Mouse (Mus musculus) central nervous system, embryonic 18 days (tissue): ENCODE results near the gene Zfp239. TPM values are rescaled to one million over a fixed set of nuclear protein-coding genes. Genes with fewer than 3 reads are reported as not detected.

Experiments used
- polyA plus RNA-seq: library from polyadenylated mRNA; depleted of rRNA; stranded (reverse); fragments of >200 nt; gene quantifications from 2 replicates; pipeline ENCODE4 v1.2.3, GENCODE M21; 2012; rRNA removed

Zfp239 gene
- polyA plus RNA-seq, result 12.9 and 14.8 TPM in 2 replicates

DNA sequence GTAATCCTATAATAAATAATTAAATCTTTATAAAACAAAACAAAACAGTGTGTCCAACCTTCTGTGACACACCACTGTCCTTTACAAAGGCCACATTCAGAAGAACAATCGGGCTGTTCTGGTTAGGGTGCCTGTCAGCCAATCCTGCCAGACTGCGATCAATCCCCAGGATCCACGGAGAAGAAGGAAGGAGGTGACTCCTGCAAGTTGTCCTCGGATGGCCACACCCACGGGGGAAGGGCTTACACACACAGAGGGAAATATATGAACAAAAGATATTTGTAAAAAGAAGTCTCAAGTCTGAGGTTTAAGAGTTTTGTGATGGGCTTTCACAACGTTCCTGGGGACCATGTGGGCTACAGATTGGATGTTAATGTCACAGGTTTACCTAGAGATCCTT, at the start of gene Zfp239:
Gene Zfp239, plus strand, starts transcription at position 253 of the 400 bp plus-strand sequence.

GRCm38 (mm10) chr6:117840686-117841510, 21.0 kb upstream of the Zfp239 start, which contains the start of gene Zfp637:
Zfp637 (plus strand) TSS chr6:117841180.

DNA sequence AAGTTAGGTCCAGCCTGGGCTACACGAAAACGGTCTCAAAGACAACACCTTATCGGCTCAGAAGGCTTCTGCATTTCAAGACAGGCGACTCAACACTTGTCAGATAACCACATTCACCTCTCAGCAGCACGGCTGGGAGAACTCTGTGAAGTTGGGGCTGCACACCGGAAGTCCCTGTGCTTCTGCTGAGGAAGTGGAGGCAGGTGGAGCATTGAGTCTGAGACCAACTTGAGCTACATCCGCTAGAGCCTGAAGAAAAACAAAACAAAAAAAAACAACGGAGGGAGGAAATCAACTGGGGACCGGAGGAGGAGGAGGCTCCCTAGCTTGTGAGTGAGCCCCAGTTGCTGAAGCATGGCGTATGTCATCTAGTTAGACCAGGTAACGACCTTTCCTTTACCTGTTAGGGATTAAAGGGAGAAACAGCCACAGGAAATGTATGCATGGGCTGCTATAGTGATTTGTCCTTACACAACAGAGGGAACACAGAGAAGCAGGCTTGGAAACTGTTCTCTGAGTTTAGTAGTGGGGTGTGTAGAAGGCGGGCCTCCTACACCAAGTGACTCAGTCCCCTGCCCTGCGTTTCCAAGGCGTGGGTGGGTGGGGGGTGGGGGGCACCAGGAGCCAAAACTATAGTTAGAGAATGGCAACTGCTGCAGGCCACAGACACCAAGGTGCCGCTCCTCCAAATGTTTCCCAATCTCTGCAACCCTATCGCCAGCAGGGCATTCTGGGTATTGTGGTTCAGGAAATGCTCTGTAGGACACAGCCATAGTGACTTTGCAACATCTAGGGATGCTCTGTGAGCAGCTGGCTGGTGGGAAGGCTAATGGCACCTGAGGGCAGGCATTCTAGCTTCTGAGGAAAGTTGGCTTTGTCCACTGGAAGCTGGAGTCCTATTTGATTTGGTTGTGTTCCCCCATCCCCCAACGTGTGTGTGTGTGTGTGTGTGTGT, 38.5 kb downstream of the Zfp239 start, which contains the start of gene Hnrnpf:
Gene Hnrnpf, plus strand, starts transcription at position 199 of the 955 bp plus-strand sequence.

Other genes with a start within 250 kb of the Zfp239 start
- gene Zfp637, start 20.9 kb upstream of the Zfp239 start, polyA plus RNA-seq, result 101 and 106 TPM in 2 replicates
- 206 and 210 TPM in 2 replicates for gene Hnrnpf, start 38.2 kb downstream of the Zfp239 start, polyA plus RNA-seq
- gene Fxyd4, start 75.6 kb downstream of the Zfp239 start, polyA plus RNA-seq, result not detected in 2 replicates
- 24.4 and 26.4 TPM in 2 replicates for gene Rasgef1a, start 149.3 kb downstream of the Zfp239 start, polyA plus RNA-seq